Mouse (Mus musculus): Measurements from ENCODE around the gene Olfr643. TPM values are rescaled to one million over a fixed set of nuclear protein-coding genes. Genes with fewer than 3 reads are reported as not detected.
"Not testable (repeated sequence)": the region's sequence is repeated elsewhere in the genome, so short reads cannot be mapped to it uniquely, and the experiment has no call there.

Olfr643 gene
- polyA plus RNA-seq, 1 experiment from 2014 or later: not detected

GRCm38 (mm10) chr7:103998446-103998845, 138.8 kb downstream of the Olfr643 start, which contains the start of gene Olfr638:
TSS of gene Olfr638 (plus strand) at chr7:103998746.
- no peak within 1 kb of the TSS for H3K4me2 ChIP-seq (replicated peaks)
- H3K4me1 ChIP-seq: no peaks in the 10 kb centered on the region
- H3K27me3 ChIP-seq: no peaks in the 10 kb centered on the region
- no peaks in the 10 kb centered on the region for H3K36me3 ChIP-seq
- H3K9ac ChIP-seq (replicated peaks): no peak within 1 kb of the TSS
- H3K4me3 ChIP-seq: no peak within 1 kb of the TSS
- no peaks in the 10 kb centered on the region for H3K9me3 ChIP-seq
- no peak for ATAC-seq (ENCODE audit: low FRiP score, low read depth)
- H3K27ac ChIP-seq (replicated peaks): no peak within 1 kb of the TSS

DNA sequence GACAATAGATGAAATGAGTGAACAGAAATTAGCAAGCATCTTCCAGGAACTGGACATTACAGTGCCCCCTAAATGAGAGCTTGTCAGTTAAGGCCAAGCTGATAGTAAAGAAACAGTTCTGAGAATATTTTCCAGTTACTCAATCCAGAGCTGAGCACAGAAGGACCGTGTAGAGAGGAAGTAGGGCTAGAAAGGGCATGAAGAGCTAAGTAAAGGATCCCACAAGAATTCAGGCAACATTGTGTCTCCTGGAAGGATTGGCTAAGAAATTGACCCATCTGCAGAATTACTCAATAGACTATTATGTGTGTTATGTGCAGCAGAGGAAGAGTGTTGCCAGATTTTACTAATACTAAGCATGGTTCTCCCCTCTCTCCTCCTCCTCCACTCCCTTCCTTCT, 165.4 kb downstream of the Olfr643 start:
- H3K4me3 ChIP-seq: no peak overlapping the region
- H3K9ac ChIP-seq (replicated peaks): no peak overlapping the region
- no peaks in the 10 kb centered on the region for H3K36me3 ChIP-seq
- 72% methylated on average over 1 of the region's 1 CpGs for WGBS
- no peaks in the 10 kb centered on the region for H3K9me3 ChIP-seq
- H3K27ac ChIP-seq (replicated peaks): no peak overlapping the region
- no peaks in the 10 kb centered on the region for H3K4me1 ChIP-seq
- H3K27me3 ChIP-seq: no peaks in the 10 kb centered on the region
- H3K4me2 ChIP-seq (replicated peaks): no peak overlapping the region
- ATAC-seq (ENCODE audit: low FRiP score, low read depth): no peak

GRCm38 (mm10) chr7:103970852-103971251, 166.4 kb downstream of the Olfr643 start, which contains the start of gene Olfr635:
TSS of gene Olfr635 (plus strand) at chr7:103971152.
- Histone ChIP-seq H3K4me1 (no peaks in the 10 kb centered on the region), H3K27me3 (no peaks in the 10 kb centered on the region), H3K9ac (replicated peaks) (no peak within 1 kb of the TSS), H3K4me2 (replicated peaks) (no peak within 1 kb of the TSS), H3K36me3 (no peaks in the 10 kb centered on the region), H3K4me3 (no peak within 1 kb of the TSS), H3K9me3 (no peaks in the 10 kb centered on the region), H3K27ac (replicated peaks) (no peak within 1 kb of the TSS)
- no peak for ATAC-seq (ENCODE audit: low FRiP score, low read depth)
- 76% methylated on average over 1 of the region's 1 CpGs for WGBS

DNA sequence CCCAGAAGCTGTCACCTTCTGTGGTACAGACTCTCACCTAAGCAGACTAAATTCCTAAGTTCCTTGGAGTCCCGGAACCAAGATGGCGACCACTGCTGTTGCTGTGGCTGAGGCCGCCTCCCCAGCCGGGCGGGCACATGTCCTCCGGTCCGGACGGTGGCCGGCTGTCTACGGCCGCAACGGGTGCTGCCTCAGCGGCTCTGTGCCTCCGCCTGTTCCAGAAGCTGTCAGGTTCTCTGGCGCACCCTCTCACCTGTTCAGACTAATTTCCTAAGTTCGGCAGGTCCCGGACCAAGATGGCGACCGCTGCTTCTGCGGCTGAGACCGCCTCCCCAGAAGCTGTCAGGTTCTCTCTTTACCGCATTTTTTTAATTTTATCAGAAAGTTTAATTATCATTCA, 170.3 kb downstream of the Olfr643 start:
- not testable (repeated sequence) for H3K9me3 ChIP-seq; H3K4me1 ChIP-seq; ATAC-seq (ENCODE audit: low FRiP score, low read depth); H3K27ac ChIP-seq (replicated peaks); H3K4me3 ChIP-seq; H3K36me3 ChIP-seq; H3K4me2 ChIP-seq (replicated peaks); H3K9ac ChIP-seq (replicated peaks); H3K27me3 ChIP-seq
- WGBS: 97% methylated on average over 22 of the region's 22 CpGs

Other genes with a start within 250 kb of the Olfr643 start
- not detected in 2 replicates for gene Olfr64, start 242.9 kb downstream of the Olfr643 start, polyA plus RNA-seq (2016; fragmentation: Nextera tagmentation; extraction: Ambion mirVana)
- gene Olfr65, start 233.9 kb downstream of the Olfr643 start, polyA plus RNA-seq (2016; fragmentation: Nextera tagmentation; extraction: Ambion mirVana): not detected in 2 replicates
- gene Olfr631, start 208.6 kb downstream of the Olfr643 start, polyA plus RNA-seq (2016; fragmentation: Nextera tagmentation; extraction: Ambion mirVana): not detected in 2 replicates
- gene Olfr632, start 203.1 kb downstream of the Olfr643 start, polyA plus RNA-seq (2016; fragmentation: Nextera tagmentation; extraction: Ambion mirVana): not detected in 2 replicates
- not detected in 2 replicates for gene Olfr633, start 193.0 kb downstream of the Olfr643 start, polyA plus RNA-seq (2016; fragmentation: Nextera tagmentation; extraction: Ambion mirVana)
- not detected in 2 replicates for gene Olfr635, start 166.3 kb downstream of the Olfr643 start, polyA plus RNA-seq (2016; fragmentation: Nextera tagmentation; extraction: Ambion mirVana)
- not detected in 2 replicates for gene Olfr638, start 138.7 kb downstream of the Olfr643 start, polyA plus RNA-seq (2016; fragmentation: Nextera tagmentation; extraction: Ambion mirVana)
- 0.04 TPM in 1 of 2 replicates, not detected in the other for gene Olfr639, start 120.1 kb downstream of the Olfr643 start, polyA plus RNA-seq (2016; fragmentation: Nextera tagmentation; extraction: Ambion mirVana)
- not detected in 2 replicates for gene Olfr640, start 111.8 kb downstream of the Olfr643 start, polyA plus RNA-seq (2016; fragmentation: Nextera tagmentation; extraction: Ambion mirVana)
- gene Olfr641, start 102.0 kb downstream of the Olfr643 start, polyA plus RNA-seq (2016; fragmentation: Nextera tagmentation; extraction: Ambion mirVana): not detected in 2 replicates
- not detected in 2 replicates for gene Olfr642, start 84.7 kb downstream of the Olfr643 start, polyA plus RNA-seq (2016; fragmentation: Nextera tagmentation; extraction: Ambion mirVana)
- gene 4930516K23Rik, start 76.0 kb downstream of the Olfr643 start, polyA plus RNA-seq (2016; fragmentation: Nextera tagmentation; extraction: Ambion mirVana): not detected in 2 replicates
- not detected in 2 replicates for gene Olfr644, start 65.5 kb downstream of the Olfr643 start, polyA plus RNA-seq (2016; fragmentation: Nextera tagmentation; extraction: Ambion mirVana)
- not detected in 2 replicates for gene Olfr645, start 51.9 kb downstream of the Olfr643 start, polyA plus RNA-seq (2016; fragmentation: Nextera tagmentation; extraction: Ambion mirVana)
- gene Olfr646, start 32.5 kb downstream of the Olfr643 start, polyA plus RNA-seq (2016; fragmentation: Nextera tagmentation; extraction: Ambion mirVana): not detected in 2 replicates
- not detected in 2 replicates for gene Ubqln5, start 7.6 kb downstream of the Olfr643 start, polyA plus RNA-seq (2016; fragmentation: Nextera tagmentation; extraction: Ambion mirVana)
- not detected in 2 replicates for gene Ubqln3, start 5.9 kb upstream of the Olfr643 start, polyA plus RNA-seq (2016; fragmentation: Nextera tagmentation; extraction: Ambion mirVana)
- gene Ubqlnl, start 13.2 kb upstream of the Olfr643 start, polyA plus RNA-seq (2016; fragmentation: Nextera tagmentation; extraction: Ambion mirVana): not detected in 2 replicates
- gene Olfm5, start 27.4 kb upstream of the Olfr643 start, polyA plus RNA-seq (2016; fragmentation: Nextera tagmentation; extraction: Ambion mirVana): not detected in 2 replicates
- gene Olfr648, start 46.0 kb upstream of the Olfr643 start, polyA plus RNA-seq (2016; fragmentation: Nextera tagmentation; extraction: Ambion mirVana): 0.45 and 0.47 TPM in 2 replicates
- gene Olfr649, start 58.6 kb upstream of the Olfr643 start, polyA plus RNA-seq (2016; fragmentation: Nextera tagmentation; extraction: Ambion mirVana): not detected in 2 replicates
- gene Trim6, start 81.4 kb upstream of the Olfr643 start, polyA plus RNA-seq (2016; fragmentation: Nextera tagmentation; extraction: Ambion mirVana): 0.72 and 1.3 TPM in 2 replicates
- gene Trim34a, start 107.1 kb upstream of the Olfr643 start, polyA plus RNA-seq (2016; fragmentation: Nextera tagmentation; extraction: Ambion mirVana): 0.83 and 1.2 TPM in 2 replicates
- 0.10 and 0.16 TPM in 2 replicates for gene Trim5, start 150.7 kb upstream of the Olfr643 start, polyA plus RNA-seq (2016; fragmentation: Nextera tagmentation; extraction: Ambion mirVana)
- gene Trim12a, start 178.1 kb upstream of the Olfr643 start, polyA plus RNA-seq (2016; fragmentation: Nextera tagmentation; extraction: Ambion mirVana): 2.7 and 2.8 TPM in 2 replicates
- gene Trim34b, start 192.1 kb upstream of the Olfr643 start, polyA plus RNA-seq (2016; fragmentation: Nextera tagmentation; extraction: Ambion mirVana): not detected in 2 replicates
- 0.94 and 1.1 TPM in 2 replicates for gene Trim12c, start 216.0 kb upstream of the Olfr643 start, polyA plus RNA-seq (2016; fragmentation: Nextera tagmentation; extraction: Ambion mirVana)
- not detected in 2 replicates for gene Trim30b, start 232.5 kb upstream of the Olfr643 start, polyA plus RNA-seq (2016; fragmentation: Nextera tagmentation; extraction: Ambion mirVana)

All from midbrain, embryonic 12.5 days (tissue).